Mouse (Mus musculus) liver, adult 2 months (tissue): ENCODE results near the gene Sbno2.

Experiments
- CTCF ChIP-seq: fragments of 200-500 bp; IDR thresholded peaks from 2 replicates; pipeline ENCODE4 v1.5.1; 2011; ENCODE audit warnings: low read depth, low read length, control low read depth
- POLR2A ChIP-seq: fragments of 200-500 bp; IDR thresholded peaks from 2 replicates; pipeline ENCODE4 v1.6.1; 2011; ENCODE audit warnings: low read length, control low read depth; ENCODE audit not compliant: insufficient read depth; ENCODE audit errors: extremely low read depth

GRCm38 (mm10) chr10:80127920-80128319 lies 22.5 kb upstream of the Sbno2 start:
- TF ChIP-seq CTCF = no peak
- no peak for TF ChIP-seq POLR2A
